Comparison of ENCODE assay signal across 8 mouse cellular contexts in genomic region chr8:111991278-111991677, GRCm38 (mm10). TPM values are rescaled to one million over a fixed set of nuclear protein-coding genes. Genes with fewer than 3 reads are reported as not detected.
A peak's percentile ranks its signal among the peaks of the same experiment; 100 is the strongest.
DNase-seq lines count a peak whose midpoint lies in the region; ATAC-seq and TF ChIP-seq lines count a peak whose summit lies in the region.

No protein-coding gene starts in this region.

- H3K36me3 ChIP-seq in kidney, postnatal 0 days (ENCODE audit: insufficient read depth, low read length), result peaks cover 40% of the 10 kb centered on the region
- H3K36me3 ChIP-seq in embryonic facial prominence, embryonic 10.5 days (replicated peaks), result peaks cover 70% of the 10 kb centered on the region
- H3K36me3 ChIP-seq in intestine, embryonic 14.5 days (ENCODE audit: control insufficient read depth, insufficient read depth, low read length), result peaks cover 63% of the 10 kb centered on the region
- H3K36me3 ChIP-seq in midbrain, postnatal 0 days (ENCODE audit: insufficient read depth, low read length), result peaks cover 33% of the 10 kb centered on the region

- H3K4me1 ChIP-seq in kidney, postnatal 0 days (replicated peaks; ENCODE audit: insufficient read depth, low read length), result 0 out of 2 replicates have a peak, but pooled peaks cover 3% of the 10 kb centered on the region
- peaks cover 10% of the 10 kb centered on the region for H3K4me1 ChIP-seq in embryonic facial prominence, embryonic 10.5 days
- H3K4me1 ChIP-seq in intestine, embryonic 14.5 days (replicated peaks; ENCODE audit: control insufficient read depth, insufficient read depth, low read length), result peaks cover 6% of the 10 kb centered on the region
- peaks cover 4% of the 10 kb centered on the region; the same call in 1 of the 2 replicates for H3K4me1 ChIP-seq in midbrain, postnatal 0 days (ENCODE audit: insufficient read depth, low read length)

- H3K27me3 ChIP-seq in kidney, postnatal 0 days (ENCODE audit: insufficient read depth, low read length), result no peaks in the 10 kb centered on the region
- H3K27me3 ChIP-seq in embryonic facial prominence, embryonic 10.5 days (replicated peaks; ENCODE audit: low read depth, poor library complexity, severe bottlenecking), result no peaks in the 10 kb centered on the region
- H3K27me3 ChIP-seq in intestine, embryonic 14.5 days (replicated peaks; ENCODE audit: control insufficient read depth, insufficient read depth, low read length), result no peaks in the 10 kb centered on the region
- no peaks in the 10 kb centered on the region for H3K27me3 ChIP-seq in midbrain, postnatal 0 days (ENCODE audit: insufficient read depth, low read length)

- peak overlapping the region; percentile 72 for H3K4me3 ChIP-seq in kidney, postnatal 0 days (replicated peaks; ENCODE audit: low read depth, low read length)
- peak overlapping the region; percentile 88 for H3K4me3 ChIP-seq in embryonic facial prominence, embryonic 10.5 days
- peak overlapping the region; percentile 79 for H3K4me3 ChIP-seq in intestine, embryonic 14.5 days (ENCODE audit: low read depth, low read length)
- peak overlapping the region; percentile 53 for H3K4me3 ChIP-seq in midbrain, postnatal 0 days (ENCODE audit: low read depth, low read length)

- WGBS in kidney, postnatal 0 days, result 66% methylated on average over 8 of the region's 8 CpGs
- WGBS in embryonic facial prominence, embryonic 10.5 days, result 71% methylated on average over 8 of the region's 8 CpGs
- WGBS in intestine, embryonic 14.5 days, result 52% methylated on average over 8 of the region's 8 CpGs
- 62% methylated on average over 8 of the region's 8 CpGs for WGBS in midbrain, postnatal 0 days

- no peak for TF ChIP-seq CTCF in kidney, postnatal 0 days (IDR thresholded peaks at IDR 0.05; ENCODE audit: low read depth)
- no peak for TF ChIP-seq CTCF in midbrain, postnatal 0 days (IDR thresholded peaks at IDR 0.05)

- peak overlapping the region; percentile 75; the same call in 1 of the 2 replicates for H3K9ac ChIP-seq in kidney, postnatal 0 days (ENCODE audit: low read depth, low read length)
- peak overlapping the region; percentile 79 for H3K9ac ChIP-seq in intestine, embryonic 14.5 days (ENCODE audit: low read length)
- peak overlapping the region; percentile 59; the same call in 1 of the 2 replicates for H3K9ac ChIP-seq in midbrain, postnatal 0 days (replicated peaks; ENCODE audit: low read length, poor library complexity, severe bottlenecking)

- DNase-seq in kidney, postnatal 0 days (ENCODE audit: low spot score), result no peak
- no peak for DNase-seq in kidney, adult 9 months
- DNase-seq in embryonic facial prominence, embryonic 10.5 days (ENCODE audit: low spot score), result no peak
- DNase-seq in intestine, embryonic 14.5 days (ENCODE audit: low spot score), result no peak
- no peak for DNase-seq in midbrain, postnatal 0 days (ENCODE audit: low spot score)
- DNase-seq in thymus, postnatal 14 days, result no peak
- no peak for DNase-seq in left cerebral cortex, adult 8-10 months (ENCODE audit: low spot score in 2 of 2)
- no peak for DNase-seq in layer of hippocampus, postnatal 25 days (ENCODE audit: extremely low spot score in 1 of 2, low spot score in 1 of 2)

- no peak for ATAC-seq in kidney, postnatal 0 days (replicated peaks; ENCODE audit: low FRiP score, low read depth)
- ATAC-seq in intestine, embryonic 14.5 days (replicated peaks; ENCODE audit: low FRiP score, low TSS enrichment, low read depth), result no peak
- no peak for ATAC-seq in midbrain, postnatal 0 days (ENCODE audit: low FRiP score)

- no peaks in the 10 kb centered on the region for H3K9me3 ChIP-seq in kidney, postnatal 0 days (replicated peaks; ENCODE audit: low read length)
- H3K9me3 ChIP-seq in embryonic facial prominence, embryonic 10.5 days, result no peaks in the 10 kb centered on the region
- no peaks in the 10 kb centered on the region for H3K9me3 ChIP-seq in intestine, embryonic 14.5 days (ENCODE audit: control insufficient read depth, low read length)
- no peaks in the 10 kb centered on the region for H3K9me3 ChIP-seq in midbrain, postnatal 0 days (ENCODE audit: low read length)

- H3K27ac ChIP-seq in kidney, postnatal 0 days, result no peak overlapping the region
- H3K27ac ChIP-seq in embryonic facial prominence, embryonic 10.5 days (replicated peaks), result peak overlapping the region; percentile 88; the same call in 1 of the 2 replicates
- H3K27ac ChIP-seq in intestine, embryonic 14.5 days (ENCODE audit: low read depth), result no peak overlapping the region
- H3K27ac ChIP-seq in midbrain, postnatal 0 days (ENCODE audit: low read depth, low read length), result no peak overlapping the region

- H3K4me2 ChIP-seq in kidney, postnatal 0 days (ENCODE audit: low read length), result peak overlapping the region; percentile 80
- H3K4me2 ChIP-seq in intestine, embryonic 14.5 days (ENCODE audit: low read length), result peak overlapping the region; percentile 85
- peak overlapping the region; percentile 62 for H3K4me2 ChIP-seq in midbrain, postnatal 0 days (ENCODE audit: low read depth, low read length, poor library complexity, severe bottlenecking)

RNA-seq across cellular contexts. Expression of gene Adat1, which starts 0.8 kb away (rescaled TPM):
- 5.3 and 6.1 TPM in 2 replicates for polyA plus RNA-seq in kidney, postnatal 0 days (2015; fragmentation: Nextera tagmentation; extraction: Ambion mirVana)
- polyA plus RNA-seq in embryonic facial prominence, embryonic 10.5 days (2016; fragmentation: Nextera tagmentation; extraction: Ambion mirVana), result 15.7 and 17.1 TPM in 2 replicates
- 7.4 and 11.0 TPM in 2 replicates for polyA plus RNA-seq in intestine, embryonic 14.5 days (2014; fragmentation: Nextera tagmentation; extraction: Ambion mirVana)
- 3.4 and 5.2 TPM in 2 replicates for total RNA-seq in midbrain, postnatal 0 days (2014; rRNA removed)
- 3.8 and 4.7 TPM in 2 replicates for polyA plus RNA-seq in midbrain, postnatal 0 days (2015; fragmentation: Nextera tagmentation; extraction: Ambion mirVana)
- 1 to 10 TPM; 5.3 to 8.0 (median 5.9) TPM for total RNA-seq in left cerebral cortex, adult 8-10 months (2022)
- 1 to 10 TPM; 5.0 to 6.9 TPM for total RNA-seq in layer of hippocampus, postnatal 25 days (2021)

RNA-seq across cellular contexts. Expression of gene Kars, which starts 19.8 kb away (rescaled TPM):
- 139 and 153 TPM in 2 replicates for polyA plus RNA-seq in kidney, postnatal 0 days (2015; fragmentation: Nextera tagmentation; extraction: Ambion mirVana)
- 274 and 284 TPM in 2 replicates for polyA plus RNA-seq in embryonic facial prominence, embryonic 10.5 days (2016; fragmentation: Nextera tagmentation; extraction: Ambion mirVana)
- 226 and 241 TPM in 2 replicates for polyA plus RNA-seq in intestine, embryonic 14.5 days (2014; fragmentation: Nextera tagmentation; extraction: Ambion mirVana)
- 88.6 and 106 TPM in 2 replicates for total RNA-seq in midbrain, postnatal 0 days (2014; rRNA removed)
- 160 and 163 TPM in 2 replicates for polyA plus RNA-seq in midbrain, postnatal 0 days (2015; fragmentation: Nextera tagmentation; extraction: Ambion mirVana)
- total RNA-seq in left cerebral cortex, adult 8-10 months (2022), result 10 to 100 TPM; 80.3 to 90.3 (median 84.7) TPM
- 10 to 100 TPM; 77.2 to 82.6 TPM for total RNA-seq in layer of hippocampus, postnatal 25 days (2021)

RNA-seq across cellular contexts. Expression of gene Terf2ip, which starts 19.9 kb away (rescaled TPM):
- polyA plus RNA-seq in kidney, postnatal 0 days (2015; fragmentation: Nextera tagmentation; extraction: Ambion mirVana), result 15.7 and 18.6 TPM in 2 replicates
- polyA plus RNA-seq in embryonic facial prominence, embryonic 10.5 days (2016; fragmentation: Nextera tagmentation; extraction: Ambion mirVana), result 27.0 and 28.6 TPM in 2 replicates
- 21.3 and 22.9 TPM in 2 replicates for polyA plus RNA-seq in intestine, embryonic 14.5 days (2014; fragmentation: Nextera tagmentation; extraction: Ambion mirVana)
- total RNA-seq in midbrain, postnatal 0 days (2014; rRNA removed), result 55.5 and 75.0 TPM in 2 replicates
- polyA plus RNA-seq in midbrain, postnatal 0 days (2015; fragmentation: Nextera tagmentation; extraction: Ambion mirVana), result 65.4 and 74.9 TPM in 2 replicates
- total RNA-seq in left cerebral cortex, adult 8-10 months (2022), result 10 to 100 TPM; 38.9 to 42.5 (median 40.4) TPM
- 10 to 100 TPM; 35.5 to 40.0 TPM for total RNA-seq in layer of hippocampus, postnatal 25 days (2021)

RNA-seq across cellular contexts. Expression of gene Gm6793, which starts 23.6 kb away (rescaled TPM):
- polyA plus RNA-seq in kidney, postnatal 0 days (2015; fragmentation: Nextera tagmentation; extraction: Ambion mirVana), result 0.29 and 0.43 TPM in 2 replicates
- 0.25 and 0.45 TPM in 2 replicates for polyA plus RNA-seq in embryonic facial prominence, embryonic 10.5 days (2016; fragmentation: Nextera tagmentation; extraction: Ambion mirVana)
- 0.28 and 0.91 TPM in 2 replicates for polyA plus RNA-seq in intestine, embryonic 14.5 days (2014; fragmentation: Nextera tagmentation; extraction: Ambion mirVana)
- not detected in 2 replicates for total RNA-seq in midbrain, postnatal 0 days (2014; rRNA removed)
- 0.36 and 0.99 TPM in 2 replicates for polyA plus RNA-seq in midbrain, postnatal 0 days (2015; fragmentation: Nextera tagmentation; extraction: Ambion mirVana)
- under 1 TPM in 1 of 4 experiments, not detected in 3; 0.30 TPM for total RNA-seq in left cerebral cortex, adult 8-10 months (2022)
- not detected for total RNA-seq in layer of hippocampus, postnatal 25 days (2021)

RNA-seq across cellular contexts. Expression of gene Gabarapl2, which starts 50.8 kb away (rescaled TPM):
- 264 and 266 TPM in 2 replicates for polyA plus RNA-seq in kidney, postnatal 0 days (2015; fragmentation: Nextera tagmentation; extraction: Ambion mirVana)
- polyA plus RNA-seq in embryonic facial prominence, embryonic 10.5 days (2016; fragmentation: Nextera tagmentation; extraction: Ambion mirVana), result 186 and 194 TPM in 2 replicates
- 182 and 191 TPM in 2 replicates for polyA plus RNA-seq in intestine, embryonic 14.5 days (2014; fragmentation: Nextera tagmentation; extraction: Ambion mirVana)
- 117 and 121 TPM in 2 replicates for total RNA-seq in midbrain, postnatal 0 days (2014; rRNA removed)
- polyA plus RNA-seq in midbrain, postnatal 0 days (2015; fragmentation: Nextera tagmentation; extraction: Ambion mirVana), result 459 and 469 TPM in 2 replicates
- 100 to 1,000 TPM; 211 to 236 (median 227) TPM for total RNA-seq in left cerebral cortex, adult 8-10 months (2022)
- total RNA-seq in layer of hippocampus, postnatal 25 days (2021), result 100 to 1,000 TPM; 196 to 239 TPM
